Mouse (Mus musculus) liver, adult 2 months (tissue): ENCODE measurements around the gene Slc9a5.

Experiments
- CTCF ChIP-seq: fragments of 200-500 bp; IDR thresholded peaks from 2 replicates; pipeline ENCODE4 v1.5.1; 2011; ENCODE audit warnings: low read depth, low read length, control low read depth
- POLR2A ChIP-seq: fragments of 200-500 bp; IDR thresholded peaks from 2 replicates; pipeline ENCODE4 v1.6.1; 2011; ENCODE audit warnings: low read length, control low read depth; ENCODE audit not compliant: insufficient read depth; ENCODE audit errors: extremely low read depth

DNA sequence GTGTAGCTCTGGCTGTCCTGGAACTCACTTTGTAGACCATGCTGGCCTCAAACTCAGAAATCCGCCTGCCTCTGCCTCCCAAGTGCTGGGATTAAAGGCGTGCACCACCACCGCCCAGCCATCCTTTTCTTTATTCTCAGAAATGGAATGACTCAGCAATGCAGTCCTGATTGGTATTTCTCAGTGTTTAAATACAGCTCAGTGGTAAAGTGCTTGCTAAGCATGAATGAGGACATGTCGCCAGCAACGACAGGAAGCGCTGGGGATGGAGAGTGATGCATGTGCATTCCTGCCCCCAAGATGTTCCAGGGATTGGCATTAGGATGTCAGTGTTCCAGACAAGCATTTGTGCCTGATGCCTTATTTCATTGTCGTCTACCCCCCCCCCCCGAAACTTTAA, 45.2 kb upstream of the Slc9a5 start:
- TF ChIP-seq CTCF (no peak), POLR2A (no peak)
